Mouse (Mus musculus) neutrophil, adult 5-6 weeks (primary cell): ENCODE data around the gene Rcor3. TPM values are rescaled to one million over a fixed set of nuclear protein-coding genes. Genes with fewer than 3 reads are reported as not detected.

Experiments
- ATAC-seq: fragments of 151-379, 151-347 bp; 2 replicates; pipeline ENCODE4 v1.8.0; 2017; ENCODE audit warnings: mild to moderate bottlenecking, moderate TSS enrichment; ENCODE audit not compliant: insufficient number of reproducible peaks, poor library complexity, low FRiP score, severe bottlenecking; ENCODE audit errors: extremely low read depth
- total RNA-seq: library from RNA; stranded (forward); fragments of 200-1000 nt; gene quantifications from 2 replicates; pipeline ENCODE4 v1.2.3, GENCODE M21; 2017

Rcor3 gene
- total RNA-seq, 1 experiment from 2014 or later: 22.5 TPM

- ATAC-seq: no peak
Observed at GRCm38 (mm10) chr1:192076796-192077535, 60.9 kb downstream of the Rcor3 start.

- ATAC-seq: no peak
Observed at GRCm38 (mm10) chr1:192076101-192076500, 61.8 kb downstream of the Rcor3 start.

- no peak for ATAC-seq
Observed at GRCm38 (mm10) chr1:192074824-192075223, 63.0 kb downstream of the Rcor3 start.

- ATAC-seq: no peak
Observed at GRCm38 (mm10) chr1:192072426-192072825, 65.4 kb downstream of the Rcor3 start.

- peak; percentile 17; the same call in 1 of the 2 replicates for ATAC-seq
Observed at GRCm38 (mm10) chr1:192070618-192071051, 67.2 kb downstream of the Rcor3 start.

- no peak for ATAC-seq
Observed at GRCm38 (mm10) chr1:192069971-192070591, 67.8 kb downstream of the Rcor3 start.

GRCm38 (mm10) chr1:192068188-192068587 lies 69.7 kb downstream of the Rcor3 start:
- ATAC-seq: no peak

- no peak for ATAC-seq
Observed at GRCm38 (mm10) chr1:192066956-192067355, 70.9 kb downstream of the Rcor3 start.

- ATAC-seq: no peak
Observed at GRCm38 (mm10) chr1:192063209-192063946, 74.5 kb downstream of the Rcor3 start.

- ATAC-seq: no peak
Observed at GRCm38 (mm10) chr1:192062682-192063081, 75.2 kb downstream of the Rcor3 start.

GRCm38 (mm10) chr1:192061666-192062306 lies 76.1 kb downstream of the Rcor3 start:
- ATAC-seq: no peak

- ATAC-seq: no peak
Observed at GRCm38 (mm10) chr1:192058911-192059310, 79.0 kb downstream of the Rcor3 start.

GRCm38 (mm10) chr1:192053726-192054125 lies 84.1 kb downstream of the Rcor3 start:
- ATAC-seq: no peak

- ATAC-seq: no peak
Observed at GRCm38 (mm10) chr1:192052986-192053385, 84.9 kb downstream of the Rcor3 start.

GRCm38 (mm10) chr1:192052461-192052860 lies 85.4 kb downstream of the Rcor3 start:
- ATAC-seq: no peak

Other genes starting within 250 kb of the Rcor3 start
- gene Slc30a1, start 231.3 kb downstream of the Rcor3 start, total RNA-seq: 9.3 and 9.7 TPM in 2 replicates
- 0.23 and 0.25 TPM in 2 replicates for gene Rd3, start 160.7 kb downstream of the Rcor3 start, total RNA-seq
- gene Traf5, start 45.5 kb downstream of the Rcor3 start, total RNA-seq: 120 and 125 TPM in 2 replicates
- 0.12 TPM in 1 of 2 replicates, not detected in the other for gene Kcnh1, start 52.7 kb upstream of the Rcor3 start, total RNA-seq